Mouse (Mus musculus): Measurements from ENCODE around the gene Ell2. TPM values are rescaled to one million over a fixed set of nuclear protein-coding genes. Genes with fewer than 3 reads are reported as not detected.

The Ell2 gene
- total RNA-seq, 1 experiment from 2014 or later = 45.2 TPM

DNA sequence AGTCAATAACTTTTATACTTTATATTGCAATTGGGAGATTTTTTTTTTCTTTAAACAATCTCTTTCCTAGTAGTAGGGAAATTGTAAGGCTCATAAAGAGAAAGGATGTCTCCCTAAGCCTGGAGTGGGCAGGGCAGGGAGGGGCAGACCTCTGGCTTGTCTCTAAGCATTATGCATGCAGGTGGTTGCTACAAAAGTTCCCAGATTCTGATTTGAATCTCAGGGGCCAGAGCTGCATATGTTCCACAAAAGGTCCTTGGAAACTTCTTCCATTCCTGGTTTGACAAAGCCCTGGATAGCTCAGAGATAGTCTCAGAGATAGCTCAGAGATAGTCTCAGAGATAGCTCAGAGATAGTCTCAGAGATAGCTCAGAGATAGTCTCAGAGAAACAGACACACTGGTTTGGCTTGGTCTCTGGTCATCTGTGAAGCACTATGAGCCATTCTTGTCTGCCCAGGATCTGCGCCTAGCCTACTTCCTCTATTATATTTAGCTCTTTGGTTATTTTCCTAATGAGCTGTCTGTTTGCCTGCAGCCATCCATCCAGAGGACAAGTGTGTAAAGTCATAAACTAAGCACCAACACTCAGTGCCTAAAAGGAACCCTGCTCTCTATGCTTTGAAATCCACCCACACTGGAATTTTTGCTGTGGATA lies 84.1 kb downstream of the Ell2 start:
- 0 out of 2 replicates have a peak, but pooled peaks have one; percentile 10 for ATAC-seq (replicated peaks; ENCODE audit: insufficient number of reproducible peaks, low FRiP score, low TSS enrichment, poor library complexity, severe bottlenecking)

- ATAC-seq (replicated peaks; ENCODE audit: insufficient number of reproducible peaks, low FRiP score, low TSS enrichment, poor library complexity, severe bottlenecking) = no peak
These were observed 87.5 kb downstream of the Ell2 start for GRCm38 (mm10) chr13:75793863-75794629.

DNA sequence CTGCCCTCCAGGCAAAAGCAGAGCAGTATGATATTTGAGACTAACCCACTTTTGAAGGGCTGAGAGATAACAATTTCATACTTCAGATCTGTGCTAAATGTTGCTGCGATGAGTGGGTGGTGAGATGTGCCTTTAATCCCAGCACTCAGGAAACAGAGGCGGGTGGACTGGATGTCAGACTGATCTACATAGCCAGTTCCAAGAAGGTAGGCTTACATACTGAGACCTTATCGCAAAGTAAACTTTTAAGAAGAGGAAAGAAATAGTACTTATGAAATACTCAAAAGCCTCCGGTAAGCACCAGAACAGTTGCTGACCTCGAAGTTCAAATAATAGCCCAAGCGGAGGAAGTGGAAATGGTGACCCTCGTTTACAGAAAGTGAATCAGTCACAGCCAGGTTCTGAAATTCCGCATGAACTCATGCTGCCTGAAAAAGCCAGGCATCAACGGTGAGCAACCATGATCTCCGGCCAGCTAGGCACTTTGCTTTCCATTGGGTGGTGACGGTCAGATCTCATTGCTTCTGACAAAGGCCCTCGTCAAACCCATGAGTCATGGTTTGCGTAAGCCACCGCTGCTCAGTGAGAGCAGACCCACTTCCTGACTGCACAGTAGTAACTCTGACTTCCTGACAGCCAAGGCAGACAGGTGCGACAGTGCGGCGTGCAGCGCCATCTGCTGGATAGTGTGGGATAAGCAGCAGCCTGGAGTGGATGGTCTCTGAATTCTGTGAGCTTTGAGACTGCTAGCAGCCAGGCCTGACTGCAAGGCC lies 91.0 kb downstream of the Ell2 start:
- ATAC-seq (replicated peaks; ENCODE audit: insufficient number of reproducible peaks, low FRiP score, low TSS enrichment, poor library complexity, severe bottlenecking) = peak; percentile 94

DNA sequence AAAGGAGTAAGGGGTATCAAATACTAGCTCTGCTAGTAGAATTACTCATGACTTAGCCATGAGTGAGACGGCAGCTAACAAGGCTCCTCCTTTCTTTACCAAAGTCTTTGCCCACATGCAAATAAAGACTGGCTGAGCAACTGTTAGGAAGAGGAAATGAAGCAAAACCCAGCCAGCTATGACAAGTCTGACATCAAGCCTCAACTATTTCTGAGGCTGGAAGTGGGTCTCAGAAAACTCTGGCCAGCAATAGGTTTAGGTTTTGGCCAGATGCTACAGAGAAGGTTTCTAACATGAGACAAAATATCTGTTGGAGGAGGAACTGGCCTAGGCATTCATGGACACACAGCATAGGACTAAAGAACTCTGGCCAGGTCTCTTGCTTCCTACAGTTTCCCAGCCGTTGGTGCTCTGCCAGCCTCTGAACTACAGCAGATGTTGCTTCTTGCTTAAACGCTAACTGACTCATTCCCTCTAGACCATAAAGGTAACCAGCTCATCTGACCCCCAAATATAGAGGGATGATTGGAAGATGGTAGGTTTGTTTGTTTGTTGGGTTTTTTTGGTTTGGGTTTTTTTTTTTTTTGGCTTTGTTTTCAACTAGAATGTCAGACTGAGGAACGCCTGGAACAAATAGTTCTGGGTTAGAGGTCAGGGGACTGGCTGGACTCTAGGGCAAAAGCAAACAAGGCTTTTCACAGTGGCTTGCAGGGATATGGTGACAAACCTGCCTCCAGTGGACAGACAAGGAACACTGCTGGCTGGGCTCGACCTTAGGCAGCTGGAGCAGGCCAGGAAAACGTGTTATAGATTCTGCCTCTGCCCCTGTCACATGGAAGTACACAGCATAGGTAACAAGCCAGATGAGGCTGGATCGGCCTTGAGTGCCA lies 92.1 kb downstream of the Ell2 start:
- ATAC-seq (replicated peaks; ENCODE audit: insufficient number of reproducible peaks, low FRiP score, low TSS enrichment, poor library complexity, severe bottlenecking) = no peak

- ATAC-seq (replicated peaks; ENCODE audit: insufficient number of reproducible peaks, low FRiP score, low TSS enrichment, poor library complexity, severe bottlenecking) = no peak
These were observed 92.9 kb downstream of the Ell2 start for GRCm38 (mm10) chr13:75799421-75799820.

DNA sequence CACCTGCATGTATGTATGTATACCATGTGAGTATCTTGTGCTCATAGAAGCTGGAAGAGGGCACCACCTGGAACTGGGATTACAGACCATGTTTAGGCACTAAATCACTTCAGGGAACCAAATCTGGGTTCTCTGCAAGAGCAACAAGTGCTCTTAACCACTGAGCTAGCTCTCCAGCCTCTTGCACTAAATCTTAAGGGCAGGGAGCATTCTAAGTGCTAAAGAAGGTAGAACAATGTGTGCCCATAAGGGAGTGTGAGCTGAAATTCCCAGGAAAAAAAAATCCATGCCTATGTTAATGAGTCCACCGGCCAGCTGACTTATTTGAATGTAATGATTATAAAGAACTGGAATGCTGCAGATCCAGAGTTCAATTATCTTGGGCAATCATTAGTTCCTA lies 101.4 kb downstream of the Ell2 start:
- no peak for ATAC-seq (replicated peaks; ENCODE audit: insufficient number of reproducible peaks, low FRiP score, low TSS enrichment, poor library complexity, severe bottlenecking)

GRCm38 (mm10) chr13:75809957-75810356 lies 103.4 kb downstream of the Ell2 start:
- ATAC-seq (replicated peaks; ENCODE audit: insufficient number of reproducible peaks, low FRiP score, low TSS enrichment, poor library complexity, severe bottlenecking) = no peak

GRCm38 (mm10) chr13:75817183-75817582 lies 110.6 kb downstream of the Ell2 start:
- ATAC-seq (replicated peaks; ENCODE audit: insufficient number of reproducible peaks, low FRiP score, low TSS enrichment, poor library complexity, severe bottlenecking) = no peak

- no peak for ATAC-seq (replicated peaks; ENCODE audit: insufficient number of reproducible peaks, low FRiP score, low TSS enrichment, poor library complexity, severe bottlenecking)
These were observed 111.9 kb downstream of the Ell2 start for GRCm38 (mm10) chr13:75818486-75818885.

DNA sequence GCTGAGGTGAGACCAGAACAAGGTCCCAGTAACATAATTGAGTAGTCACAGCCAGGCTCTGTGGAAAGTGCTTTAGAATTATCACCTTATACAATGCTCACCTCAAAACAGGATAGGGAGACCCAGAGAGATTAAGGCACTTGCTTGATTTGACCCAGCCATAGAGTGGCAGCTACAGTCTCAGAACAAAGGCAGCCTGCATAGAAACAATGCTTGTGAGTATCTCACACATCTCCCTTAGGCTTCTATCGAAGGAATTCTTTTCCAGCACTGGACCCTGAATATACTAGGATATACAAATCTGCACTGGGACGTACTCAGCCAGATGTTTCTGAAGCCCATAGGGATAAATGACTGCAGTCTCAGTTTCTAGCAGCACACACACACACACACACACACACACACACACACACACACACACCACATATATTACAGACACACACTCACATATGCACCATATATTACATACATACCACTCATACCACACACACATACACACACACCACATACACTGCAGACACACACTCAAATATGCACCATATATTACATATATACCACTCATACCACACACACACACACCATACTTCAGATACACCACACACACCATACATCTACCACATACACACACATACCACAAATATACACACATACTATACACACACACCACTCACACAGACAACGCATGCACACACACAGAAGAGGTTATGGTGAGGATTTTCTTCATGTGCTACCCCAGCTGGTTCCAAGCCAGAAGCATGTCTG lies 112.6 kb downstream of the Ell2 start:
- no peak for ATAC-seq (replicated peaks; ENCODE audit: insufficient number of reproducible peaks, low FRiP score, low TSS enrichment, poor library complexity, severe bottlenecking)

DNA sequence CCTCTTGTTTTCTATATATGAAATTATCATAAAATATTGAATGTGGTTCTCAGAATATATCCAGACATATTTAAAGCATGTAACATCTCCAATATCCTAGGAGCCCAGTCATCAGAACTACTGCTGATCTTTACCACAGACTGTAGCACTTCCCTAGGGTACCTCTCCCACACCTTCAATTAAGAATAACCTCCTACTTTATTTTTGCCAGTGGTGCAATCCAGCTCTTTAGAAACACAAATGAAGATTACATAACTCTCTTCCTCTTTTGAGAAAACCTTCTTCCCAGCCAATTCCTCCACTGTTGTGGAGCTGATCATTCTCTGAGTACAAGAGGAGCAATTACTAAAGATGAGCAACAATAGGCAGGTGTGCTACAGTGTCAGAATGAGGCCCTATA lies 113.3 kb downstream of the Ell2 start:
- peak; percentile 70; the same call in 1 of the 2 replicates for ATAC-seq (replicated peaks; ENCODE audit: insufficient number of reproducible peaks, low FRiP score, low TSS enrichment, poor library complexity, severe bottlenecking)

Other genes with a start within 250 kb of the Ell2 start
- gene Glrx, start 133.1 kb downstream of the Ell2 start, total RNA-seq (2017) = 11.9 to 36.7 TPM (median 19.7 TPM) in 3 replicates
- gene Rhobtb3, start 237.2 kb downstream of the Ell2 start, total RNA-seq (2017) = 0.97 TPM in 1 of 3 replicates, not detected in the others